Mouse (Mus musculus): ENCODE measurements at regions not wholly inside any gene's neighbourhood (a gene's known extent, or its start where the extent isn't known, plus 50 kb on each side); places are given as distances from the start of the nearest gene placed in this dataset.

- no peak for DNase-seq
Observed at GRCm38 (mm10) chr5:35162120-35162519, 56.6 kb upstream of the Lrpap1 start.

DNA sequence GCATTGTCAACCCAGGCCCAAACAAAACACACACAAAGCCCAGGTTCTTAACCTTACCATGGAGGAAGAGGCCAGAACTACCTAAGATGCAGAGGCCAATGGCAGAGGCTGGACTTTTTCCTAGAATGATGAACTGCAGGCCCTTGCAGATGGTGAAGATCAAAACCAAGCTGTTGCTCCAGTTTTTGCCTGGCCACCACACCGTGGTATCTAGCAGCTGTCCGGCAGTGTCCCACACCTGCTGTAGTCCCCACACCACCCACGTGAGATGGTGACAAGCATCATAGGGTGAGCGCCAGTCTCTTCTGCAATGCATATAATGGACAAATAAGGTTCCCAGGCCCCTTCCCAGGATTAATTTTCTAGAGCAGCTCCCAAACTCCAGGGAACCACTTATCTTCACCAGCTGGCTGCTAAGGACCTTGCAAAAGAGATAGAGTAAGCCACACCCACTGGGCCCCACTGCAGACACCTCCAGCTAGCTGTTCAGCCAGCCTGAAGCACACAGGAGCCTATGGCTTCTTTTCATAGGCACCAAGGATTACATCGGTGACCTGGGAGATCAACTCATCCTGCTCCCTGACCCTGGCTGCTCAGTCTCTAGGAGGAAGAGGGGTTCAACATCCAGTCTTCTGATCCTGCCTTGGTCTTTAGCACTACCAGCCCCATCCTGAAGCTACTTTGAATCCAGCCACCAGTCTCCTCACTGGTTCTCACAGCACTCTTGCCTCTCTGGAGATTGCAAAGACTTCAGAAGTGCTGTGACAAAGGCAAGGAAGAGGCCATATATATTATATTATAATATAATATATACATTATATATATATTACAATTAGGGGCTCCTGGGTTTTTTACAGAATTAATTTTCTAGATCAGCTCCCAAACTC lies 55.6 kb upstream of the Lrpap1 start:
- DNase-seq: no peak

- DNase-seq: no peak
Observed at GRCm38 (mm10) chr5:35159854-35160253, 54.3 kb upstream of the Lrpap1 start.

- DNase-seq: no peak
Observed at GRCm38 (mm10) chr5:35159178-35159661, 53.7 kb upstream of the Lrpap1 start.

- no peak for DNase-seq
Observed at GRCm38 (mm10) chr5:35158346-35159047, 52.9 kb upstream of the Lrpap1 start.

- DNase-seq: no peak
Observed at GRCm38 (mm10) chr5:35156371-35156770, 50.8 kb upstream of the Lrpap1 start.

DNA sequence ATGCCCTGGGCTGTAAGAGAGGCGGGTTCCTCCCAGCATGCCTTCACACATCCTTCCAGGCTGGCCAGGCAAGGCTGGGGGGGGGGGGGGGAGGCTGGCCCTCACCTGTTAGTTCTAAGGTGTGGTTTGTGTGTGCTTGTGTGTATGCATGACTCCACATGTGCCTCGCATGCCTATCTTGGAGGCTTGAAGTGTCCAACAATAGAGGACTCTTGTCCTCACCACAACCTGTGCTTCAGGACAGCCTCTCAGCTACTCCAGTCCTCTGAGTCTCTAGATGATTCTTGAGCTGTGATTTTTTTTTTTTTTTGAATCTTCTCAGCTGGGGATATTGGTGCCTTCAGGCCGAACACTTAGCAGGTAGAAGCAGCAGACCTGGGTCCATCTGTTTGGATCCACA lies 50.2 kb upstream of the Lrpap1 start:
- no peak for DNase-seq
